Mouse (Mus musculus): ENCODE measurements around the gene AI182371.

DNA sequence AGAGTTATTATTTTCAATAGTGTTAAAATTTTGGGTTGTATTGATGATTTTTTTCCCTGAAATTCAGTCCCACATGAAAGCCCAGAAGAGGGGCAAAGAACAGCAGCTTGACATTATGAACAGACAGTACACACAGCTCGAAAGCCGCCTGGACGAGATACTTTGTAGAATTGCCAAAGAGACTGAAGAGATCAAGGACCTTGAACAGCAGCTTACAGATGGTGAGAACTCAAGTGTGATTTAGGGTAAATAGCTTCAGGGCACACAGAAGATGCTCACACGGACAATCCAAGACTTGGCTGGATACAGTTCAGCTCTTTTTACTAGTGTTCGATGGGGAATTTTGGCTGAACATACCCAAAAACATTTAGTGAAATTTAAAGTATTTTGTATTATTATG lies 32.5 kb upstream of the AI182371 start:
- TF ChIP-seq HCFC1 (IDR thresholded peaks at IDR 0.05; ENCODE audit: borderline replicate concordance, insufficient read depth, low read length), result no peak
- TF ChIP-seq CHD2 (IDR thresholded peaks at IDR 0.05; ENCODE audit: low read depth, low read length), result no peak
- no peak for TF ChIP-seq MAFK (IDR thresholded peaks at IDR 0.05; ENCODE audit: insufficient read depth, low read depth, low read length)
